Mouse (Mus musculus): ENCODE measurements around the gene Erich4. TPM values are rescaled to one million over a fixed set of nuclear protein-coding genes. Genes with fewer than 3 reads are reported as not detected.
"Not testable (repeated sequence)": the region's sequence is repeated elsewhere in the genome, so short reads cannot be mapped to it uniquely, and the experiment has no call there.

Gene Erich4
- total RNA-seq, 1 experiment from 2014 or later, result not detected

DNA sequence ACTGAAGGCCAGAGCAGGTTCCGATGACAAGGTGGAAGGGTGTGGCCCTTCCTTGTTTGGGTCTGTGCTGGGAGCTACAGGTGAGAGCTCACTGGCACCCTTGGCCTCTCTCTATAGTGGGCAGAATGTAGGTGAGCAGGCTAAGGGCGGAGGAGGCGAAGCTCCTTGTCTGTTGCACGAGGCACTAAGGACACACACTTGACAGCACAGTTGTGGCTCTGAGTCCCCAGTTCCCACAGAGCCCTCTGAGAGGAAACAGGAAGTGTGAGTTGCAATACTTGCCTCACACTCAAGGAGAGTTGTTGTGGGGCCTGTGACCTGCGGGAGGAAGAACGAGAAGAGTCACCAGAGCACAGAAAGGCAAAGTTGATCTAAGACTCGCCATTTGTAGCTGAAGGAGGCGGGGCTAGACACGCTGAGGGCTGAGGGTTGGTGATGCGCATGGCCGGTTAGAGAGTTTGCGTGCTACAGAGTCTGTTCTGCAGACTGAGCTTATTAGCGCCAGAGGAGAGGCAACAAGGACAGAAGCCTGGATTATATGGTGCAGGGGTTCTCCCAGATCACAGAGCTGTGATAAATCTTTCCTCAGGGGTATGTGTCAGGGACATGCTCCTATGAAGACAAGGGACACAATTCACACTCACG is 38.8 kb downstream of the Erich4 start:
- not testable (repeated sequence) for DNase-seq

DNA sequence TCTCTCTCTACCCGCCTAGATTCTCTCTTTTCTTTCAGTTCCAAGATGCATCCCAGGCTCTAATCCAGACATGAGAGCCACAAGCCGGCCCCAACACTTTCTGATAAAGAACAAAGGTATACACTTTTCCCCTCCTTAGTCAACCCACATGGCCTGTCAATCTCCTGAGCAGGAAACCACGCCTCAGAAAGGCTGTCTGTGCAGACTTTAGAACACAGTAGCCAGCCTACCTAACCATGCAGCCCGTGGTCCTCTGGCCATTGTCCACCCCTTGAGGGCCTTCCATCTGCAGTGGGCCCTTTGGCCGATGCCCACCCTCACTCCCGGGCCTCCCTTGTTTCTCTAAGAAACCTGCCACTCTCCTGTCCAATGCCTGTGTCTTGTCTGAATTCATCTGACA is 39.4 kb downstream of the Erich4 start:
- DNase-seq, result not testable (repeated sequence)

DNA sequence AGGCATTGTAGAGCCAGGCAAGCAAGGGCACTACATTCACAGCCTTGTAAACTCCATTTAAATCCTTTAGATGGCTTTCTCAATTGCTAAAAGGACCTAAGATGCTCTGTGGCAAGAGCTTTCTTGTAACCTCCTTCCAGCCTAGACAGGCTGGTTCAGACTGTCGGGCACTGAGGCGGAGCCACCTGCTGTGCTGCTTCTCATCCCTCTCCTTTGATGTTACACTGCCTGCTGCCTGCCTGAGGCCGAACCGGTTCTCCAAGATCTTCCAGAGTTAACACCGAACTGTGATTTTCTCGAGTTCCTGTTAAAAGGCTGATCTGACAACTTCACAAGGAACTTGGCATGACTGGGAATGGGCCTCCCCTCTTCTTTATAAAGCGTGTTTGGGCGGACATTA is 39.8 kb downstream of the Erich4 start:
- DNase-seq, result no peak

- DNase-seq, result no peak
Measured at GRCm38 (mm10) chr7:25575105-25575504, 40.6 kb downstream of the Erich4 start.

DNA sequence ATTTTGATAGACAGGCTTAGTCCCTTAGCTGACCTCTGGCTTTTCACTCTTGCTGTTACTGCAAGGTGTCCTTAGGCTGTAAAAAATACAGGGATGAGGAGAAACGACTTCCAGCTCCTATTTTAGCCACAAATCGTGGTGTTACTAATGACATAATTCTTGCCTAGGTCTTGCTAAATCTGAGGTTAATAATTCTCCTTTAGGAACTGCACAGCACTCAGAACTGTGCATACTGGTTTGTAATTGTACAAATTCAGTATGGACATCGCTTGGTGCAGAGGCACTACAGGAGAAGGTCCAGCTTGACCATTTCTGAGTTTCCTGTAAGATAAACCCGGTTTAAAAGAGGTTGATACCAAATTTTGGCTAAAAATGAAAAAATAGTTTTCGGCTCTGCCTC is 41.9 kb downstream of the Erich4 start:
- DNase-seq, result not testable (repeated sequence)

- no peak for DNase-seq
Measured at GRCm38 (mm10) chr7:25568721-25569120, 47.0 kb downstream of the Erich4 start.

Other genes starting within 250 kb of the Erich4 start
- not detected in 2 replicates for gene Cnfn, start 246.2 kb downstream of the Erich4 start, total RNA-seq (2021)
- gene Lipe, start 217.2 kb downstream of the Erich4 start, total RNA-seq (2021), result 295 and 303 TPM in 2 replicates
- not detected in 2 replicates for gene Cxcl17, start 203.0 kb downstream of the Erich4 start, total RNA-seq (2021)
- 19.9 and 22.7 TPM in 2 replicates for gene Ceacam1, start 138.3 kb downstream of the Erich4 start, total RNA-seq (2021)
- gene Ceacam2, start 76.0 kb downstream of the Erich4 start, total RNA-seq (2021), result 2.3 and 2.7 TPM in 2 replicates
- 29.1 and 33.1 TPM in 2 replicates for gene Dmac2, start 3.5 kb upstream of the Erich4 start, total RNA-seq (2021)
- 0.90 and 2.8 TPM in 2 replicates for gene B3gnt8, start 10.8 kb upstream of the Erich4 start, total RNA-seq (2021)
- 180 and 185 TPM in 2 replicates for gene Bckdha, start 43.1 kb upstream of the Erich4 start, total RNA-seq (2021)
- 47.6 and 59.4 TPM in 2 replicates for gene Exosc5, start 43.3 kb upstream of the Erich4 start, total RNA-seq (2021)
- gene Tmem91, start 59.3 kb upstream of the Erich4 start, total RNA-seq (2021), result 2.0 TPM in 1 of 2 replicates, not detected in the other
- gene B9d2, start 64.9 kb upstream of the Erich4 start, total RNA-seq (2021), result 12.7 and 20.3 TPM in 2 replicates
- 37.0 and 43.7 TPM in 2 replicates for gene Tgfb1, start 71.1 kb upstream of the Erich4 start, total RNA-seq (2021)
- gene Ccdc97, start 103.2 kb upstream of the Erich4 start, total RNA-seq (2021), result 54.4 and 61.9 TPM in 2 replicates
- gene Hnrnpul1, start 138.9 kb upstream of the Erich4 start, total RNA-seq (2021), result 116 and 128 TPM in 2 replicates
- 27.4 and 32.1 TPM in 2 replicates for gene Axl, start 172.8 kb upstream of the Erich4 start, total RNA-seq (2021)
- gene Cyp2s1, start 201.0 kb upstream of the Erich4 start, total RNA-seq (2021), result 2.5 and 2.9 TPM in 2 replicates

All from adrenal gland, postnatal 25 days (tissue).